Mouse (Mus musculus) urinary bladder, postnatal 10 days (tissue): ENCODE results near the gene Tbx6.
"Not testable (repeated sequence)": the region's sequence is repeated elsewhere in the genome, so short reads cannot be mapped to it uniquely, and the experiment has no call there.

Experiments used
- DNase-seq: peaks from one replicate; pipeline ENCODE4 v3.0.0; 2022; ENCODE audit warnings: low spot score

The Tbx6 gene

GRCm38 (mm10) chr7:126767001-126767400 is 14.3 kb upstream of the Tbx6 start:
- no peak for DNase-seq

GRCm38 (mm10) chr7:126770784-126771183 is 10.5 kb upstream of the Tbx6 start:
- no peak for DNase-seq

GRCm38 (mm10) chr7:126773351-126773750 is 7.9 kb upstream of the Tbx6 start:
- DNase-seq = no peak

GRCm38 (mm10) chr7:126774463-126774862 is 6.8 kb upstream of the Tbx6 start:
- DNase-seq = no peak

GRCm38 (mm10) chr7:126775185-126775977 is 5.9 kb upstream of the Tbx6 start:
- DNase-seq = no peak

GRCm38 (mm10) chr7:126775978-126776234 is 5.4 kb upstream of the Tbx6 start:
- no peak for DNase-seq

- DNase-seq = peak; percentile 75
These were observed 4.7 kb upstream of the Tbx6 start, which contains the start of gene Ypel3 for GRCm38 (mm10) chr7:126776598-126777057. Ypel3 (plus strand) TSS chr7:126776955.

- no peak for DNase-seq
These were observed 3.8 kb upstream of the Tbx6 start for GRCm38 (mm10) chr7:126777476-126777875.

GRCm38 (mm10) chr7:126778147-126778546 is 3.1 kb upstream of the Tbx6 start:
- no peak for DNase-seq

- not testable (repeated sequence) for DNase-seq
These were observed 2.2 kb upstream of the Tbx6 start for GRCm38 (mm10) chr7:126779101-126779500.

- no peak for DNase-seq
These were observed 1.0 kb upstream of the Tbx6 start for GRCm38 (mm10) chr7:126779983-126780970.

GRCm38 (mm10) chr7:126781661-126782370 is 533 bp downstream of the Tbx6 start:
- no peak for DNase-seq

- DNase-seq = no peak
These were observed 1.4 kb downstream of the Tbx6 start for GRCm38 (mm10) chr7:126782693-126783092.

GRCm38 (mm10) chr7:126784469-126784868 is 3.2 kb downstream of the Tbx6 start:
- DNase-seq = no peak

GRCm38 (mm10) chr7:126785056-126785455 is 3.8 kb downstream of the Tbx6 start:
- no peak for DNase-seq

GRCm38 (mm10) chr7:126786142-126786541 is 4.9 kb downstream of the Tbx6 start:
- no peak for DNase-seq

- DNase-seq = no peak
These were observed 7.9 kb downstream of the Tbx6 start for GRCm38 (mm10) chr7:126789141-126789540.

GRCm38 (mm10) chr7:126791851-126792720 is 10.8 kb downstream of the Tbx6 start, which contains the start of gene Ppp4c:
Ppp4c (minus strand) TSS chr7:126792496.
- peak; percentile 93 for DNase-seq

GRCm38 (mm10) chr7:126792721-126793443 is 11.6 kb downstream of the Tbx6 start:
- DNase-seq = no peak

GRCm38 (mm10) chr7:126793456-126794270 is 12.4 kb downstream of the Tbx6 start:
- no peak for DNase-seq
